Mouse (Mus musculus): Measurements from ENCODE around the gene Ssrp1. TPM values are rescaled to one million over a fixed set of nuclear protein-coding genes. Genes with fewer than 3 reads are reported as not detected.

Ssrp1 gene
- polyA plus RNA-seq, 1 experiment from 2014 or later = 306 TPM

GRCm38 (mm10) chr2:85029897-85030296, 7.1 kb upstream of the Ssrp1 start:
- no peaks in the 10 kb centered on the region for H3K9me3 ChIP-seq (ENCODE audit: control insufficient read depth, low read length)
- WGBS = 72% methylated on average over 6 of the region's 6 CpGs
- no peak overlapping the region for H3K4me2 ChIP-seq (replicated peaks; ENCODE audit: low read depth, low read length)
- DNase-seq (ENCODE audit: low spot score) (no peak), ATAC-seq (ENCODE audit: low FRiP score) (no peak)
- H3K9ac ChIP-seq (ENCODE audit: low read depth, low read length) = no peak overlapping the region
- no peak overlapping the region for H3K4me3 ChIP-seq (ENCODE audit: low read depth, low read length)
- no peaks in the 10 kb centered on the region for H3K4me1 ChIP-seq (replicated peaks; ENCODE audit: control insufficient read depth, insufficient read depth, low read length)
- H3K27me3 ChIP-seq (ENCODE audit: control insufficient read depth, insufficient read depth, low read length) = no peaks in the 10 kb centered on the region
- H3K36me3 ChIP-seq (ENCODE audit: control insufficient read depth, insufficient read depth, low read length) = no peaks in the 10 kb centered on the region
- H3K27ac ChIP-seq (ENCODE audit: low read depth, low read length) = no peak overlapping the region

- H3K4me1 ChIP-seq (replicated peaks; ENCODE audit: control insufficient read depth, insufficient read depth, low read length) = no peaks in the 10 kb centered on the region
- H3K4me3 ChIP-seq (ENCODE audit: low read depth, low read length) = no peak overlapping the region
- DNase-seq (ENCODE audit: low spot score) (no peak), ATAC-seq (ENCODE audit: low FRiP score) (no peak)
- no peak overlapping the region for H3K4me2 ChIP-seq (replicated peaks; ENCODE audit: low read depth, low read length)
- no peaks in the 10 kb centered on the region for H3K36me3 ChIP-seq (ENCODE audit: control insufficient read depth, insufficient read depth, low read length)
- no peaks in the 10 kb centered on the region for H3K27me3 ChIP-seq (ENCODE audit: control insufficient read depth, insufficient read depth, low read length)
- no peaks in the 10 kb centered on the region for H3K9me3 ChIP-seq (ENCODE audit: control insufficient read depth, low read length)
- 71% methylated on average over 6 of the region's 6 CpGs for WGBS
- H3K9ac ChIP-seq (ENCODE audit: low read depth, low read length) = no peak overlapping the region
- H3K27ac ChIP-seq (ENCODE audit: low read depth, low read length) = no peak overlapping the region
Observed at GRCm38 (mm10) chr2:85030989-85031388, 6.0 kb upstream of the Ssrp1 start.

- 85% methylated on average over 2 of the region's 2 CpGs for WGBS
- H3K36me3 ChIP-seq (ENCODE audit: control insufficient read depth, insufficient read depth, low read length) = no peaks in the 10 kb centered on the region
Observed at GRCm38 (mm10) chr2:85033121-85033520, 3.9 kb upstream of the Ssrp1 start.

GRCm38 (mm10) chr2:85034169-85034568, 2.9 kb upstream of the Ssrp1 start:
- no peak for ATAC-seq (ENCODE audit: low FRiP score)
- H3K36me3 ChIP-seq (ENCODE audit: control insufficient read depth, insufficient read depth, low read length) = no peaks in the 10 kb centered on the region
- H3K27me3 ChIP-seq (ENCODE audit: control insufficient read depth, insufficient read depth, low read length) = no peaks in the 10 kb centered on the region
- 84% methylated on average over 7 of the region's 7 CpGs for WGBS
- H3K4me1 ChIP-seq (replicated peaks; ENCODE audit: control insufficient read depth, insufficient read depth, low read length) = 0 out of 2 replicates have a peak, but pooled peaks cover 2% of the 10 kb centered on the region
- no peak overlapping the region for H3K4me3 ChIP-seq (ENCODE audit: low read depth, low read length)
- no peaks in the 10 kb centered on the region for H3K9me3 ChIP-seq (ENCODE audit: control insufficient read depth, low read length)
- no peak overlapping the region for H3K9ac ChIP-seq (ENCODE audit: low read depth, low read length)
- no peak for DNase-seq (ENCODE audit: low spot score)
- H3K27ac ChIP-seq (ENCODE audit: low read depth, low read length) = no peak overlapping the region
- no peak overlapping the region for H3K4me2 ChIP-seq (replicated peaks; ENCODE audit: low read depth, low read length)

More at GRCm38 (mm10) chr2:85033121-85033520, 3.9 kb upstream of the Ssrp1 start:
- no peak overlapping the region for H3K27ac ChIP-seq (ENCODE audit: low read depth, low read length)
- H3K9me3 ChIP-seq (ENCODE audit: control insufficient read depth, low read length) = no peaks in the 10 kb centered on the region
- no peaks in the 10 kb centered on the region for H3K27me3 ChIP-seq (ENCODE audit: control insufficient read depth, insufficient read depth, low read length)
- no peak overlapping the region for H3K9ac ChIP-seq (ENCODE audit: low read depth, low read length)
- 0 out of 2 replicates have a peak, but pooled peaks cover under 1% of the 10 kb centered on the region for H3K4me1 ChIP-seq (replicated peaks; ENCODE audit: control insufficient read depth, insufficient read depth, low read length)
- DNase-seq (ENCODE audit: low spot score) = no peak
- H3K4me2 ChIP-seq (replicated peaks; ENCODE audit: low read depth, low read length) = no peak overlapping the region
- no peak for ATAC-seq (ENCODE audit: low FRiP score)
- no peak overlapping the region for H3K4me3 ChIP-seq (ENCODE audit: low read depth, low read length)

GRCm38 (mm10) chr2:85036507-85037046, 457 bp upstream of the Ssrp1 start:
- 11% methylated on average over 11 of the region's 11 CpGs for WGBS

GRCm38 (mm10) chr2:85038336-85038735, 1.3 kb downstream of the Ssrp1 start:
- no peak overlapping the region for H3K27ac ChIP-seq (ENCODE audit: low read depth, low read length)
- H3K36me3 ChIP-seq (ENCODE audit: control insufficient read depth, insufficient read depth, low read length) = peaks cover 30% of the 10 kb centered on the region
- DNase-seq (ENCODE audit: low spot score) (no peak), ATAC-seq (ENCODE audit: low FRiP score) (no peak)
- H3K27me3 ChIP-seq (ENCODE audit: control insufficient read depth, insufficient read depth, low read length) = no peaks in the 10 kb centered on the region
- no peaks in the 10 kb centered on the region for H3K9me3 ChIP-seq (ENCODE audit: control insufficient read depth, low read length)
- peak overlapping the region; percentile 81 for H3K4me2 ChIP-seq (replicated peaks; ENCODE audit: low read depth, low read length)
- WGBS = 87% methylated on average over 13 of the region's 13 CpGs
- H3K9ac ChIP-seq (ENCODE audit: low read depth, low read length) = peak overlapping the region; percentile 96
- 0 out of 2 replicates have a peak, but pooled peaks cover 2% of the 10 kb centered on the region for H3K4me1 ChIP-seq (replicated peaks; ENCODE audit: control insufficient read depth, insufficient read depth, low read length)
- H3K4me3 ChIP-seq (ENCODE audit: low read depth, low read length) = peak overlapping the region; percentile 73

More at GRCm38 (mm10) chr2:85036507-85037046, 457 bp upstream of the Ssrp1 start:
- DNase-seq (ENCODE audit: low spot score) (no peak), ATAC-seq (ENCODE audit: low FRiP score) (peak; percentile 38)
- peak overlapping the region; percentile 96 for H3K9ac ChIP-seq (ENCODE audit: low read depth, low read length)
- H3K4me3 ChIP-seq (ENCODE audit: low read depth, low read length) = peak overlapping the region; percentile 73
- peaks cover 18% of the 10 kb centered on the region for H3K36me3 ChIP-seq (ENCODE audit: control insufficient read depth, insufficient read depth, low read length)
- H3K4me2 ChIP-seq (replicated peaks; ENCODE audit: low read depth, low read length) = peak overlapping the region; percentile 49
- H3K27ac ChIP-seq (ENCODE audit: low read depth, low read length) = 0 out of 2 replicates have a peak overlapping the region, but pooled peaks have one; percentile 77
- H3K4me1 ChIP-seq (replicated peaks; ENCODE audit: control insufficient read depth, insufficient read depth, low read length) = 0 out of 2 replicates have a peak, but pooled peaks cover 2% of the 10 kb centered on the region
- H3K27me3 ChIP-seq (ENCODE audit: control insufficient read depth, insufficient read depth, low read length) = no peaks in the 10 kb centered on the region
- H3K9me3 ChIP-seq (ENCODE audit: control insufficient read depth, low read length) = no peaks in the 10 kb centered on the region

GRCm38 (mm10) chr2:85043623-85044022, 6.6 kb downstream of the Ssrp1 start:
- no peak for ATAC-seq (ENCODE audit: low FRiP score)
- peaks cover 42% of the 10 kb centered on the region for H3K36me3 ChIP-seq (ENCODE audit: control insufficient read depth, insufficient read depth, low read length)
- H3K4me1 ChIP-seq (replicated peaks; ENCODE audit: control insufficient read depth, insufficient read depth, low read length) = no peaks in the 10 kb centered on the region
- no peak overlapping the region for H3K4me3 ChIP-seq (ENCODE audit: low read depth, low read length)
- no peak overlapping the region for H3K9ac ChIP-seq (ENCODE audit: low read depth, low read length)
- H3K9me3 ChIP-seq (ENCODE audit: control insufficient read depth, low read length) = no peaks in the 10 kb centered on the region
- no peak overlapping the region for H3K4me2 ChIP-seq (replicated peaks; ENCODE audit: low read depth, low read length)
- DNase-seq (ENCODE audit: low spot score) = no peak
- WGBS = 93% methylated on average over 7 of the region's 7 CpGs
- H3K27ac ChIP-seq (ENCODE audit: low read depth, low read length) = no peak overlapping the region
- no peaks in the 10 kb centered on the region for H3K27me3 ChIP-seq (ENCODE audit: control insufficient read depth, insufficient read depth, low read length)

- no peak overlapping the region for H3K27ac ChIP-seq (ENCODE audit: low read depth, low read length)
- ATAC-seq (ENCODE audit: low FRiP score) = no peak
- WGBS = 81% methylated on average over 8 of the region's 8 CpGs
- no peaks in the 10 kb centered on the region for H3K27me3 ChIP-seq (ENCODE audit: control insufficient read depth, insufficient read depth, low read length)
- peaks cover 26% of the 10 kb centered on the region for H3K36me3 ChIP-seq (ENCODE audit: control insufficient read depth, insufficient read depth, low read length)
- no peak for DNase-seq (ENCODE audit: low spot score)
- no peak overlapping the region for H3K9ac ChIP-seq (ENCODE audit: low read depth, low read length)
- H3K4me2 ChIP-seq (replicated peaks; ENCODE audit: low read depth, low read length) = no peak overlapping the region
- H3K4me3 ChIP-seq (ENCODE audit: low read depth, low read length) = no peak overlapping the region
- H3K9me3 ChIP-seq (ENCODE audit: control insufficient read depth, low read length) = no peaks in the 10 kb centered on the region
- H3K4me1 ChIP-seq (replicated peaks; ENCODE audit: control insufficient read depth, insufficient read depth, low read length) = peaks cover 6% of the 10 kb centered on the region; the same call in 1 of the 2 replicates
Observed at GRCm38 (mm10) chr2:85046222-85046621, 9.2 kb downstream of the Ssrp1 start.

GRCm38 (mm10) chr2:85047081-85047480, 10.0 kb downstream of the Ssrp1 start:
- 58% methylated on average over 10 of the region's 10 CpGs for WGBS
- H3K9me3 ChIP-seq (ENCODE audit: control insufficient read depth, low read length) = no peaks in the 10 kb centered on the region
- peaks cover 6% of the 10 kb centered on the region; the same call in 1 of the 2 replicates for H3K4me1 ChIP-seq (replicated peaks; ENCODE audit: control insufficient read depth, insufficient read depth, low read length)
- peaks cover 21% of the 10 kb centered on the region for H3K36me3 ChIP-seq (ENCODE audit: control insufficient read depth, insufficient read depth, low read length)
- peak overlapping the region; percentile 70 for H3K4me3 ChIP-seq (ENCODE audit: low read depth, low read length)
- no peaks in the 10 kb centered on the region for H3K27me3 ChIP-seq (ENCODE audit: control insufficient read depth, insufficient read depth, low read length)
- peak overlapping the region; percentile 90; the same call in 1 of the 2 replicates for H3K27ac ChIP-seq (ENCODE audit: low read depth, low read length)
- DNase-seq (ENCODE audit: low spot score) (peak; percentile 10), ATAC-seq (ENCODE audit: low FRiP score) (no peak)
- H3K9ac ChIP-seq (ENCODE audit: low read depth, low read length) = no peak overlapping the region; the same call in 1 of the 2 replicates
- peak overlapping the region; percentile 69 for H3K4me2 ChIP-seq (replicated peaks; ENCODE audit: low read depth, low read length)

All from hindbrain, embryonic 11.5 days (tissue).